Mouse (Mus musculus): Measurements from ENCODE around the gene Wdr31. TPM values are rescaled to one million over a fixed set of nuclear protein-coding genes. Genes with fewer than 3 reads are reported as not detected.

The Wdr31 gene
- polyA plus RNA-seq, 1 experiment from 2014 or later, result 7.1 TPM

GRCm38 (mm10) chr4:62463124-62463523 is 7.6 kb downstream of the Wdr31 start:
- Histone ChIP-seq H3K27me3 (ENCODE audit: insufficient read depth, poor library complexity, severe bottlenecking) (no peaks in the 10 kb centered on the region), H3K9me3 (no peaks in the 10 kb centered on the region), H3K27ac (no peak overlapping the region), H3K4me3 (no peak overlapping the region), H3K36me3 (0 out of 2 replicates have a peak, but pooled peaks cover 3% of the 10 kb centered on the region), H3K4me1 (0 out of 2 replicates have a peak, but pooled peaks cover 3% of the 10 kb centered on the region)
- WGBS, result 72% methylated on average over 2 of the region's 2 CpGs
- no peak for DNase-seq (ENCODE audit: low spot score)

- H3K27me3 ChIP-seq (ENCODE audit: insufficient read depth, poor library complexity, severe bottlenecking), result no peaks in the 10 kb centered on the region
- no peak overlapping the region for H3K27ac ChIP-seq
- 0 out of 2 replicates have a peak, but pooled peaks cover 3% of the 10 kb centered on the region for H3K36me3 ChIP-seq
- no peak for DNase-seq (ENCODE audit: low spot score)
- no peak overlapping the region for H3K4me3 ChIP-seq
- H3K9me3 ChIP-seq, result no peaks in the 10 kb centered on the region
- 85% methylated on average over 8 of the region's 8 CpGs for WGBS
- 0 out of 2 replicates have a peak, but pooled peaks cover 3% of the 10 kb centered on the region for H3K4me1 ChIP-seq
Observed at GRCm38 (mm10) chr4:62460348-62460747, 10.3 kb downstream of the Wdr31 start.

GRCm38 (mm10) chr4:62459081-62459480 is 11.6 kb downstream of the Wdr31 start:
- H3K4me1 ChIP-seq, result 0 out of 2 replicates have a peak, but pooled peaks cover 3% of the 10 kb centered on the region
- no peaks in the 10 kb centered on the region for H3K9me3 ChIP-seq
- H3K4me3 ChIP-seq, result no peak overlapping the region
- no peak overlapping the region for H3K27ac ChIP-seq
- 89% methylated on average over 3 of the region's 3 CpGs for WGBS
- 0 out of 2 replicates have a peak, but pooled peaks cover 3% of the 10 kb centered on the region for H3K36me3 ChIP-seq
- no peaks in the 10 kb centered on the region for H3K27me3 ChIP-seq (ENCODE audit: insufficient read depth, poor library complexity, severe bottlenecking)
- DNase-seq (ENCODE audit: low spot score), result no peak

- no peak for DNase-seq (ENCODE audit: low spot score)
- Histone ChIP-seq H3K27ac (no peak overlapping the region), H3K27me3 (ENCODE audit: insufficient read depth, poor library complexity, severe bottlenecking) (no peaks in the 10 kb centered on the region), H3K9me3 (no peaks in the 10 kb centered on the region), H3K36me3 (no peaks in the 10 kb centered on the region), H3K4me3 (no peak overlapping the region), H3K4me1 (no peaks in the 10 kb centered on the region)
- 52% methylated on average over 5 of the region's 5 CpGs for WGBS
Observed at GRCm38 (mm10) chr4:62454995-62455394, 15.7 kb downstream of the Wdr31 start.

- H3K36me3 ChIP-seq, result no peaks in the 10 kb centered on the region
- H3K4me3 ChIP-seq, result no peak overlapping the region
- H3K27me3 ChIP-seq (ENCODE audit: insufficient read depth, poor library complexity, severe bottlenecking), result no peaks in the 10 kb centered on the region
- no peak for DNase-seq (ENCODE audit: low spot score)
- H3K27ac ChIP-seq, result no peak overlapping the region
- no peaks in the 10 kb centered on the region; the same call in 1 of the 2 replicates for H3K9me3 ChIP-seq
- no peaks in the 10 kb centered on the region for H3K4me1 ChIP-seq
- 66% methylated on average over 4 of the region's 4 CpGs for WGBS
Observed at GRCm38 (mm10) chr4:62440986-62441385, 29.7 kb downstream of the Wdr31 start.

- no peak for DNase-seq (ENCODE audit: low spot score)
- Histone ChIP-seq H3K9me3 (no peaks in the 10 kb centered on the region; the same call in 1 of the 2 replicates), H3K4me1 (no peaks in the 10 kb centered on the region), H3K36me3 (no peaks in the 10 kb centered on the region), H3K4me3 (no peak overlapping the region), H3K27me3 (ENCODE audit: insufficient read depth, poor library complexity, severe bottlenecking) (no peaks in the 10 kb centered on the region), H3K27ac (no peak overlapping the region)
- WGBS, result 73% methylated on average over 4 of the region's 4 CpGs
Observed at GRCm38 (mm10) chr4:62440544-62440943, 30.2 kb downstream of the Wdr31 start.

GRCm38 (mm10) chr4:62439793-62440192 is 30.9 kb downstream of the Wdr31 start:
- DNase-seq (ENCODE audit: low spot score), result no peak

GRCm38 (mm10) chr4:62437871-62438270 is 32.8 kb downstream of the Wdr31 start:
- Histone ChIP-seq H3K27ac (no peak overlapping the region), H3K36me3 (no peaks in the 10 kb centered on the region), H3K27me3 (ENCODE audit: insufficient read depth, poor library complexity, severe bottlenecking) (no peaks in the 10 kb centered on the region), H3K4me1 (no peaks in the 10 kb centered on the region), H3K4me3 (no peak overlapping the region), H3K9me3 (no peaks in the 10 kb centered on the region)
- DNase-seq (ENCODE audit: low spot score), result no peak
- WGBS, result 84% methylated on average over 7 of the region's 7 CpGs

More at GRCm38 (mm10) chr4:62439793-62440192, 30.9 kb downstream of the Wdr31 start:
- 43% methylated on average over 4 of the region's 4 CpGs for WGBS
- no peak overlapping the region for H3K4me3 ChIP-seq
- H3K27me3 ChIP-seq (ENCODE audit: insufficient read depth, poor library complexity, severe bottlenecking), result no peaks in the 10 kb centered on the region
- no peaks in the 10 kb centered on the region for H3K4me1 ChIP-seq
- H3K27ac ChIP-seq, result no peak overlapping the region
- no peaks in the 10 kb centered on the region; the same call in 1 of the 2 replicates for H3K9me3 ChIP-seq
- no peaks in the 10 kb centered on the region for H3K36me3 ChIP-seq

- Histone ChIP-seq H3K4me1 (no peaks in the 10 kb centered on the region), H3K27ac (no peak overlapping the region), H3K27me3 (ENCODE audit: insufficient read depth, poor library complexity, severe bottlenecking) (no peaks in the 10 kb centered on the region), H3K4me3 (no peak overlapping the region), H3K36me3 (no peaks in the 10 kb centered on the region), H3K9me3 (no peaks in the 10 kb centered on the region)
- DNase-seq (ENCODE audit: low spot score), result no peak
- 83% methylated on average over 3 of the region's 3 CpGs for WGBS
Observed at GRCm38 (mm10) chr4:62437256-62437778, 33.4 kb downstream of the Wdr31 start.

GRCm38 (mm10) chr4:62435081-62435480 is 35.6 kb downstream of the Wdr31 start, which contains the start of gene Rnf183:
Gene Rnf183 (minus strand): TSS chr4:62435252.
- no peaks in the 10 kb centered on the region for H3K4me1 ChIP-seq
- WGBS, result 79% methylated on average over 6 of the region's 6 CpGs
- no peak within 1 kb of the TSS for H3K4me3 ChIP-seq
- no peaks in the 10 kb centered on the region for H3K9me3 ChIP-seq
- H3K27ac ChIP-seq, result no peak within 1 kb of the TSS
- DNase-seq (ENCODE audit: low spot score), result no peak
- no peaks in the 10 kb centered on the region for H3K36me3 ChIP-seq
- no peaks in the 10 kb centered on the region for H3K27me3 ChIP-seq (ENCODE audit: insufficient read depth, poor library complexity, severe bottlenecking)

GRCm38 (mm10) chr4:62433939-62434870 is 36.5 kb downstream of the Wdr31 start:
- H3K36me3 ChIP-seq, result no peaks in the 10 kb centered on the region
- no peaks in the 10 kb centered on the region for H3K9me3 ChIP-seq
- 0 out of 2 replicates have a peak, but pooled peaks cover under 1% of the 10 kb centered on the region for H3K27me3 ChIP-seq (ENCODE audit: insufficient read depth, poor library complexity, severe bottlenecking)
- no peak overlapping the region for H3K27ac ChIP-seq
- WGBS, result 74% methylated on average over 7 of the region's 7 CpGs
- H3K4me1 ChIP-seq, result no peaks in the 10 kb centered on the region
- no peak for DNase-seq (ENCODE audit: low spot score)
- no peak overlapping the region for H3K4me3 ChIP-seq

- H3K27ac ChIP-seq, result no peak overlapping the region
- peaks cover 8% of the 10 kb centered on the region; the same call in 1 of the 2 replicates for H3K27me3 ChIP-seq (ENCODE audit: insufficient read depth, poor library complexity, severe bottlenecking)
- H3K9me3 ChIP-seq, result no peaks in the 10 kb centered on the region
- WGBS, result 79% methylated on average over 4 of the region's 4 CpGs
- H3K4me3 ChIP-seq, result no peak overlapping the region
- no peak for DNase-seq (ENCODE audit: low spot score)
- peaks cover 12% of the 10 kb centered on the region for H3K4me1 ChIP-seq
- H3K36me3 ChIP-seq, result no peaks in the 10 kb centered on the region
Observed at GRCm38 (mm10) chr4:62431522-62431921, 39.2 kb downstream of the Wdr31 start.

- Histone ChIP-seq H3K27me3 (ENCODE audit: insufficient read depth, poor library complexity, severe bottlenecking) (peaks cover 8% of the 10 kb centered on the region; the same call in 1 of the 2 replicates), H3K36me3 (peaks cover 2% of the 10 kb centered on the region), H3K4me1 (peaks cover 12% of the 10 kb centered on the region), H3K9me3 (no peaks in the 10 kb centered on the region), H3K4me3 (no peak overlapping the region), H3K27ac (no peak overlapping the region)
- no peak for DNase-seq (ENCODE audit: low spot score)
Observed at GRCm38 (mm10) chr4:62430678-62431077, 40.0 kb downstream of the Wdr31 start.
